Mouse (Mus musculus) CH12.LX (cell line): Measurements from ENCODE around the gene Son.

Experiments used
- CTCF ChIP-seq, 2 experiments: IDR thresholded peaks in 1 of 2; conservative IDR thresholded peaks in 1 of 2; 2 replicates each; pipeline ENCODE4 v1.5.1; 2011 to 2012; ENCODE audit warnings: low read depth in 2 of 2, low read length in 2 of 2, improper control_type of control experiment in 1 of 2, inconsistent platforms in 1 of 2, mild to moderate bottlenecking in 1 of 2, moderate library complexity in 1 of 2
- E2F4 ChIP-seq: IDR thresholded peaks from 2 replicates; pipeline ENCODE4 v1.6.1; 2011; ENCODE audit warnings: low read depth, low read length, improper control_type of control experiment; ENCODE audit not compliant: insufficient replicate concordance
- ELF1 ChIP-seq: IDR thresholded peaks from 2 replicates; pipeline ENCODE4 v1.6.1; 2014; ENCODE audit warnings: low read depth, mild to moderate bottlenecking, inconsistent platforms, low read length, improper control_type of control experiment
- MAFK ChIP-seq: IDR thresholded peaks from 2 replicates; pipeline ENCODE4 v1.6.1; 2011; ENCODE audit warnings: low read length, improper control_type of control experiment; ENCODE audit not compliant: insufficient replicate concordance
- MAX ChIP-seq: IDR thresholded peaks from 2 replicates; pipeline ENCODE4 v1.6.1; 2011; ENCODE audit warnings: low read length, improper control_type of control experiment
- POLR2A ChIP-seq: IDR thresholded peaks from 2 replicates; pipeline ENCODE4 v1.6.1; 2011; ENCODE audit warnings: low read depth, mild to moderate bottlenecking, improper control_type of control experiment, low read length

DNA sequence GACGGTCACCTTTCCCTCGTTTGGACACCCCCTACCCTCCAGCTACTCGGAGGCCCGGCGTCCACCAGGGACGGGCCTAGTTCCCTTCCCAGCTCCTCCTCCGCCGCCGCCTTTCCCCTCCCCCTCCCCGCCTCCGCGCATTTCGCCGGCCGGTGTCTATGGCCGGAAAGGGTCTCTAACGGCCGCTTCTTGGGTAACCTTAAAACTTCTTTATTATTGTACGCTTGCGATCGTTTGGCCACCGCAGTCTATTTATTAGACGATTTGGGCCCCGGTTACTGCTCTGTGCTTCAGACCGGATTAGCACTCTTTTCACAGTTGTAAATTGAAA, 879 bp downstream of the Son start:
- TF ChIP-seq POLR2A, result no peak
- TF ChIP-seq MAX, result no peak
- no peak for TF ChIP-seq ELF1
- TF ChIP-seq MAFK, result no peak
- TF ChIP-seq E2F4, result no peak
- no peak for TF ChIP-seq CTCF (conservative IDR thresholded peaks at IDR 0.05 in 1 of 2, IDR thresholded peaks at IDR 0.05 in 1 of 2; ENCODE audit: low read depth in 2 of 2, low read length in 2 of 2)
